Mouse (Mus musculus): ENCODE data around the gene Actr3b.
A peak's percentile ranks its signal among the peaks of the same experiment; 100 is the strongest.
"Not testable (repeated sequence)": the region's sequence is repeated elsewhere in the genome, so short reads cannot be mapped to it uniquely, and the experiment has no call there.

Actr3b gene

DNA sequence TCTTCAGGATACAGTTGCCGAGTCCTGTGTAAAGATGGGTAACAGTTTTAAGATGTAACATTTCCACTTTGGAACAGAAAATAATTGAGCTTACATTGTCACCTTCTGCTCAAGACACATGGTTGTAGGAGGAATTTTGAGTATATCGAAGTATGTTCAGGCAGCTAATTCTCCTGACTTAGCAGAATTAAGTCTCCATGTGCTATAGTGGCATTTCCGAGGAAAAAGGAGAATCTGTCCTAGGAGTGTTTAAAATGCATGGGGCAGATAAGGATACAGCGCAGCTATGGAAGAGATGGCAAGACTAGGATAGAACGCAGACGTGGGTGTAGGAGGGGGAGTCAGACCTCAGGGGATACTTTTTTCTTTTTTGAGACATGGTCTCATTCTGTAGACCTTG lies 31.8 kb downstream of the Actr3b start:
- DNase-seq, result no peak

DNA sequence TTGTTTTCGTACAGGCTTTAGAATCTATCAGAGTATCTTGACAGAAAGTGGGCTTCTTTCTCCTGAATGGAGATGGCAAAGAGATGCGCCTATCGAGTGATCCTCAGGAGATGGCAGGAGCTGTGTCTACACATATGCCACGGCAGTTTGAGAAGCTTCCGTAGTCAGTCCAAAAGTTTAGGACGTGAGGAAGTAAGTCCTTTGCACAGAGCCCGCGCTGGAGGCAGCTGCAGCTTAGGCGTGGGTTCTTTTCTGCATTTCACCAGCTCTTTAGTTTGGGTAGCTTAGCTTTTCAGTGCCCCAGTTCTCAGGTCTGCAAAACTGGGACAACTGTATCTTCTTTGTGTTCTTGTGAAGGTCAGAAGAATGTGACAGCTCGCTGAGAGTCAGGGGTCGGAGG lies 38.0 kb downstream of the Actr3b start:
- no peak for DNase-seq

GRCm38 (mm10) chr5:25800929-25801328 lies 41.1 kb downstream of the Actr3b start:
- peak; percentile 71 for DNase-seq

GRCm38 (mm10) chr5:25801744-25802143 lies 41.9 kb downstream of the Actr3b start:
- DNase-seq, result no peak

- DNase-seq, result no peak
Measured at GRCm38 (mm10) chr5:25804569-25804968, 44.8 kb downstream of the Actr3b start.

DNA sequence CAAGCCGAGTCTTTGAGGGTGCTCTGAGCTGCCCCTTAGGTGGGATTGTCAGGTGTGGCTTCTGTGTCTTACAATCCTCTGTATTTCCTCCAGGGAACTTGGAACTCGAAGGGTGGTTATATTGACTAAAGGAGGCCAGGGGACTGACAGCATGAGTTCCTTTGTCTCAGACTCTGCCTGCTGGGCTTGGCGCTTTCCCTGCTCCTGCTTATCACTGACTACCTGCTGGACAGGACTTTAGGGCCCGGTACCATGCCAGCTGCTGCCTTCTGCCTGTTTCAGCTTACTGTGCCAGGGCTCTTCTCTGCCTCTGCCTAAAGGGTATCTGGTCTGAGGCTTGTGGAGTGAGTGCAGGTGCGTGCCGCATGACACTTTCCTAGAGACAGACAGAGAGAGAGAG lies 53.1 kb downstream of the Actr3b start:
- peak; percentile 25 for DNase-seq

DNA sequence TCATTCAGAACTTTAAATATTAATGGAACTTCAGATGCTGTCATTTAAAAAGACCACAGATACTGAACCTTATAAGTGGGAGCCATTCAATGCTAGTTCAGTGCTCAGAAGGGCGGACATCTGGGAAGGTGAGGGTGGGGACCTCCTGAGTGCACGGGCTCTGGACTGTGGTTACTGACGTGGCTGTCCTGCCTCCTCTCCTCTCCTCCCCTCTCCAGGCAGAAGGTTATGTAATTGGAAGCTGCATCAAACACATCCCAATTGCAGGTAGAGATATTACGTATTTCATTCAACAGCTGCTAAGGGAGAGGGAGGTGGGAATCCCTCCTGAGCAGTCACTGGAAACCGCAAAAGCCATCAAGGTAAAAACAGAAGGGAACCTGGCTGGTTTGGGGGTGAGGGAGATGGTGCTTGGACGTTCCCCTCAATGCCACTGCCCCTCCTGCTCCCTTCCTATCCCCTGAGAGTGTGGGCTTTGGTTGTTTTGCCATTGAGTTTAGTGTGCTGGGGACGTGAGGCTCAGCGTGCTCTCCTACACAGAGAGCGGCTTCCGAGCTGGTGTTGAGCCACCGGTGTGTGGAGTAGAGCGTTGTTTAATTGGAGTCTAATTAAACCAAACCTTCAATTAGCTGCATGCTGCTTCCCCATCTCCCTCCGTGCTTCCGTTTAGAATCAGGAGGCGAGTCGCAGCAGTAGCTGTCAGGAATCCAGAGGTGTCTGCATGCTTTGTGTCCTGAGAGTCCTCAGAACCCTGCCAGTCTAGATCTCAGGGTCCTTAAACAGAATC lies 69.7 kb downstream of the Actr3b start:
- no peak for DNase-seq

DNA sequence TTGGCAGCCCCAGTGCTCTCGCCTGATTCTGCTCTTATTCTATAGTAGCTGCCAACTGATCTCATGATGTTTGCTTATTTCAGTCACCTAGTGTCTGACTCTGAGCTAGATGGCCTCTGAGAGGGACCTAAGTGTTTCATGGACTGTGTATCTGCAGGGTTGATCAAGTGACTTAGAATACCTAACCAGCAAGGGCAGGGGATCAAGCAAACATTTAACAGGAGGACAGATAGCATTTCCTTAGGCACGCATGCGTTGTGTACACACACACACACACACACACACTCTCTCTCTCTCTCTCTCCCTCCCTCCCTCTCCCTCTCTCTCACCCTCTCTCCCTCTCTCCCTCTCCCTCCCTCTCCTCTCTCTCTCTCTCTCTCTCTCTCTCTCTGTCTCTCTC lies 71.0 kb downstream of the Actr3b start:
- DNase-seq, result no peak

GRCm38 (mm10) chr5:25831624-25832023 lies 71.8 kb downstream of the Actr3b start:
- peak; percentile 60 for DNase-seq

GRCm38 (mm10) chr5:25839400-25839799 lies 79.6 kb downstream of the Actr3b start:
- DNase-seq, result peak; percentile 53

- no peak for DNase-seq
Measured at GRCm38 (mm10) chr5:25846558-25846957, 86.8 kb downstream of the Actr3b start.

- no peak for DNase-seq
Measured at GRCm38 (mm10) chr5:25847154-25847553, 87.4 kb downstream of the Actr3b start.

DNA sequence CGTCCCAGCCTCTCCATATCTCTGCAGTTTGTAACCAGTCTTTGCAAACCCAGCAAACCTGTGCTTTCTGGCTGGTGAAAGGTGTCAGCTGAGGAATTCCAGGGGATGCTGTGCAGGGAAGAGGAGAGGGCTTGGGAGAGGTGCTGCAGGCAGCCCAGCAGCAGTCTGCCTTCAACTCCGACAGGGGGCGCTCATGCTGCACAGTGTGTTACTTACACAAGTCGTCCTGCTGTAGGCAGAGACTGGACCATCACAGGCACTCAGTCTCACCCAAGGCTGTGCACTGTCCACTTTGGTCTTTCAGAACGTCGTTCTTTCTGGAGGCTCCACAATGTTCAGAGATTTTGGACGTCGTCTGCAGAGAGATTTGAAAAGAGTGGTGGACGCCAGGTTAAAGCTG lies 88.3 kb downstream of the Actr3b start:
- peak; percentile 79 for DNase-seq

- no peak for DNase-seq
Measured at GRCm38 (mm10) chr5:25866201-25866600, 106.4 kb downstream of the Actr3b start.

GRCm38 (mm10) chr5:25869880-25870279 lies 110.1 kb downstream of the Actr3b start:
- no peak for DNase-seq

DNA sequence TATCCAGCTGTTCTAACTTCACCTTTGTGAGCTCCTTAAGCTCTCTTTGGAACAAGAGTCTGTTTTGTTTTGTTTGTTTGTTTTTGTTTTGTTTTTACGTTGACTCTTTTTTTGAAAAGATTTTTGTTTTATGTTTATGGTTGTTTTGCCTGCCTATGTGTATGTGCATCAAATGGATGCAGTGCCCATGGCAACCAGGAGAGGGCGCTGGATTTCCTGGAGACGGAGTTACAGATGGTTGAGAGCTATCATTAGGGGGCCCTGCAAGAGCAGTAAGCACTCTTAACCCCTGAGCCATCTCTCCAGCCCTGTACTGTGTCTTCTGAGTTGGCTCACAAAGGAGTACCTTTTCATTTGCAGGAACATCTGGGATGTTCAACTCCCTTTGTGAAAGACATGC lies 110.8 kb downstream of the Actr3b start:
- no peak for DNase-seq

DNA sequence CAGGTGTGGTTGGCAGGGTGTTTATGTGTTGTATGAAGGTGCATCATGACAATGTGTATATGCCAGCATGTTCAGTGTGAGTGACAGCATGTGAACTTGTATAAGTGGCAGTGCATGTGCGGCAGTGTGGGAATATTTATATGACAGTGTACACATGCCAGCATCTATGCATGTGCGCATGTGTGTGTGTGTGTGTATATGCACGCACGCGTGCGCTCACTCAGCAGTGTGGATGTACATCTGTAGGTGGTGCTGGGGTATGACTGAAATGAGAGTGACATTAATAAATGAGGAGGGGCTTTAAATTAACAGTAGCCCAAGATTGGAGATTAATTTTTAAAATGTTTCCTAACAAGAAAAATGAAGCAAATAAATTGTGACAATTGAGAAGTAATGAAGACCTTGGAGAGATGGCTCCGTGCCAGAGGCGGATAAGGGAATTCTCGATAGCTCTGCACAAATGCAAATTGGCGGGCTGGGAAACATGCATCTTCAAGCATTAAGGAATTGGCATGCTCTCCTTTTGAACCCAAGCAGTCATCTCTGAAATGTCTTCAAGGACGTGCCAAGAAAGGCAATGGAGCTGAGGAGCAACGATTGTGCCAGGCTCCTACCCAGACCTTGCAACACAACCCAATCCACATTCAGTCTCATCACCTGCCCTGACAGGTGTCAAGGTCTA lies 111.7 kb downstream of the Actr3b start:
- no peak for DNase-seq

DNA sequence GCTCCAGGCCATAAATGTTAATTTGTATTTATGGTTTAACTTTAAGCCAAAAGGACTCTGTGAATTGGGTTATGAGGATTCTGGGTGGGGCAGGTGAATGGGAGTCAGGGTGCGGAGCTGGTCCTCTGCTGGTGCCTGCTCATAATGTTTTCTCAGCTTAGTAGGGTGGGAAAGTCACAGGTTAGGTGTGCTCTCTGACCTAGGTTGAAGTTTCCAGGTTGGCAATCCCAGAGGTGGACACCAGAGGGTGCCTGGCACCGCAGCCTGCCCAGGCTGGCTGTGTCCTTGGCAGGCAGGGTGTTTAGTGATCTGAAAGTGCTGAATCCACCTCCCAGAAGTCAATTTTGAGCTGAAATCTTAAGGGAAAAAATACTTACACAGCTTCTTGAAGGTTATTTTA lies 113.2 kb downstream of the Actr3b start:
- DNase-seq, result peak; percentile 21

- DNase-seq, result not testable (repeated sequence)
Measured at GRCm38 (mm10) chr5:25875927-25876326, 116.1 kb downstream of the Actr3b start.

DNA sequence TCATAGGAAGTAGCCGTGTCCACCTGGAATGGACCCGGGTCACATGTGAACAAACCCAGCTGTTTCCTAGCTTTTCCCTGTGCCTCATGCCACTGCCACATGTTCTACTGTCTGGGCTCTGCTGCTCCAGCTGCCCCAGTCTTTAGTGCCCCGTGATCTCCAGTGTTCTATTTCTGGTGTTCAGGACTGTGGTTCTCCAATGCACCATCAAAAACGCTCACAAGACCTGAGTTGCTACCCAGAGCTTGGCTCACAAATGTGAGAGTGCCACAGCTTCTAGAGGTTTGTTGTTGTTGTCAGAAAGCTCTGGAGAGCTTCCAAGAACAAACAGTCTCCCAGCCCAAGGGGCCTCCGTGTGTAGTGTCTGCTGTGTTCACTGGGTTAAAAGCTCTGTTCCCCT lies 117.5 kb downstream of the Actr3b start:
- no peak for DNase-seq

- DNase-seq, result no peak
Measured at GRCm38 (mm10) chr5:25877996-25878395, 118.2 kb downstream of the Actr3b start.

DNA sequence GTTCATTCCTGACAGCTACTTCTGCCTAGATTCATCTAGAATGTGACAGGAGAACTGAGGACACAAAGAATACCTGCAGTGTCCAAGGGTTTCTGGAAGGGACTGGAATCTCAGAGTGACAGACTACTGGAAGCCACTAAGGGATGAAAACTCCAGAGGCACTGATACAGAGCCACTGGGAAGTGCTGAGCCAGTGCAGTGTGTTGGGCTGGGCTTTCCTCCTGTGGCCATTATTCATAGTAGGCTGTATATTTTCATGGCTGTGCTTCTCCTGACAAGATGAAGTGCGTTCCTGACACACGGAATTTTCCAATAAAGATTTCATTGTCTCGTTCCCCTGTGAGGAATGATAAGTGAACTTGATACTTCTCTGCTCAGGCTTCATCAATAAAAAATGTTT lies 126.9 kb downstream of the Actr3b start:
- no peak for DNase-seq

GRCm38 (mm10) chr5:25889746-25890382 lies 130.1 kb downstream of the Actr3b start:
- peak; percentile 18 for DNase-seq

DNA sequence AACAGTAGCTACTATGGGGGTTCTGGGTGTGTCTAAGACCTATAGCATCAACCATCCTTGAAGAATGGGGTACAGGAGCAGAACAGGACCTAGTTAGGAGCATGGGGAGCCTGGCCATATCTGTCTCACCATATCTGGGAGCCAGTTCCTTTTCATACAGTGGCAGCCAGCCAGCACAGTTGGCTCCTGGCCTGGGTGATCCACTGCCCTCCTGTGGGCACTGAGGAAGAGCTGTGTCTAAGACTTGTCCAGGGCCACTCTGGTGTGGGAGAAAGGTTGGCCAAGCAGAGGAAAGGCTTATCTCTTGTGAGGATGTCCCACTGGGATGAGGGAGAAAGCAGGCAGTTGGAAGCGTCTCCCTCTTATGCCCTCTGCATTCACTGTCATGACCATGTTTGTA lies 131.5 kb downstream of the Actr3b start:
- peak; percentile 93 for DNase-seq
